Mouse (Mus musculus): Measurements from ENCODE around the gene Ssbp4. TPM values are rescaled to one million over a fixed set of nuclear protein-coding genes. Genes with fewer than 3 reads are reported as not detected.
A peak's percentile ranks its signal among the peaks of the same experiment; 100 is the strongest.

Ssbp4 gene
- polyA plus RNA-seq, 1 experiment from 2014 or later = 145 TPM

- H3K27ac ChIP-seq = 0 out of 2 replicates have a peak overlapping the region, but pooled peaks have one; percentile 18
These were observed 50.3 kb downstream of the Ssbp4 start for GRCm38 (mm10) chr8:70558334-70558733.

GRCm38 (mm10) chr8:70555079-70555747 lies 53.5 kb downstream of the Ssbp4 start:
- 87% methylated on average over 4 of the region's 4 CpGs for WGBS
- Histone ChIP-seq H3K4me2 (no peak overlapping the region), H3K9ac (no peak overlapping the region), H3K4me3 (replicated peaks) (no peak overlapping the region), H3K4me1 (peaks cover 51% of the 10 kb centered on the region), H3K9me3 (replicated peaks) (no peaks in the 10 kb centered on the region), H3K27me3 (no peaks in the 10 kb centered on the region), H3K27ac (no peak overlapping the region), H3K36me3 (0 out of 2 replicates have a peak, but pooled peaks cover 6% of the 10 kb centered on the region)
- ATAC-seq (replicated peaks; ENCODE audit: low FRiP score) = no peak

More at GRCm38 (mm10) chr8:70558334-70558733, 50.3 kb downstream of the Ssbp4 start:
- Histone ChIP-seq H3K36me3 (0 out of 2 replicates have a peak, but pooled peaks cover 6% of the 10 kb centered on the region), H3K27me3 (no peaks in the 10 kb centered on the region), H3K9me3 (replicated peaks) (no peaks in the 10 kb centered on the region), H3K9ac (no peak overlapping the region), H3K4me1 (peaks cover 56% of the 10 kb centered on the region), H3K4me3 (replicated peaks) (no peak overlapping the region), H3K4me2 (no peak overlapping the region)
- WGBS = 61% methylated on average over 4 of the region's 4 CpGs
- no peak for ATAC-seq (replicated peaks; ENCODE audit: low FRiP score)

DNA sequence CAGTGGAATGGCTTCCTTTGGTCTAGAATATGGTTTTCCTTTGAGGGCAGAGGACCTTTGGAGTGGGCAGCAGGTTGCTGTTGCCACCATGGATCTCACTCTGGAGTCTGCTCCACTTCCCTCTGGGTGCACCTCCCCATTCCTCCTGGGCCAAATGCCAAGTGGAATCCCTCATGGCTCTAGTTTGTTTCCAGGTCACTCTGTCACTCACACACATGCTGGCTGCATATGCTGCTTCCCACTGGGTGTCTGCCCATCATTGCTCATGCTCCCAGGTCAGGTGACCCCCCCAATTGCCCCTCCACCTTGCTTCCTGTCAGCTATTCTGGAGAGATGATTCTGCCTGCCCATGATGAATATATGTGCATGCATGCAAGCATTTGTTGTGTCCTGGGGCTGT lies 54.9 kb downstream of the Ssbp4 start:
- H3K4me3 ChIP-seq (replicated peaks) = no peak overlapping the region
- peaks cover 41% of the 10 kb centered on the region for H3K4me1 ChIP-seq
- H3K27me3 ChIP-seq = no peaks in the 10 kb centered on the region
- no peak for ATAC-seq (replicated peaks; ENCODE audit: low FRiP score)
- no peak overlapping the region for H3K4me2 ChIP-seq
- H3K9ac ChIP-seq = no peak overlapping the region
- H3K36me3 ChIP-seq = 0 out of 2 replicates have a peak, but pooled peaks cover 8% of the 10 kb centered on the region
- H3K9me3 ChIP-seq (replicated peaks) = no peaks in the 10 kb centered on the region
- peak overlapping the region; percentile 37 for H3K27ac ChIP-seq

DNA sequence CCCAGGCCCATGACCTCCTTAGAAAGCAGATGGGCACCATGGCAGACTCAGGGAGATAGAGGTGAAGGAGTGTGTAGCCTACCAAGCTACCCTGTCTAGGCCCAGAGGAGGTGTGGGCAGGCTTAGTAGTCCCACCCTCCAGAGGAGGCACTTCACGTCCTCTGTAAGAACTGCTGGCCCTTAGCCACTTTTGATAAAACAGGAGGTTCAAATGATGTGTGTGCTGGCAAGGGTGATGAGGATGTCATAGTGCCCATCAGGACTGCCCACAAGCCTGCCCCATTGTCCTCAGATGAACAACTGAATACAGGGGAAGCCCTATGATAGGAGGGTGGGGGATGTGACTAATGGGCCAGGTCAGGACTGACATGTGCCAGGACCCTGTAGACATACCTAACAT lies 55.8 kb downstream of the Ssbp4 start:
- 38% methylated on average over 1 of the region's 1 CpGs for WGBS
- H3K27ac ChIP-seq = peak overlapping the region; percentile 32; the same call in 1 of the 2 replicates
- 0 out of 2 replicates have a peak, but pooled peaks have one; percentile 20 for ATAC-seq (replicated peaks; ENCODE audit: low FRiP score)

DNA sequence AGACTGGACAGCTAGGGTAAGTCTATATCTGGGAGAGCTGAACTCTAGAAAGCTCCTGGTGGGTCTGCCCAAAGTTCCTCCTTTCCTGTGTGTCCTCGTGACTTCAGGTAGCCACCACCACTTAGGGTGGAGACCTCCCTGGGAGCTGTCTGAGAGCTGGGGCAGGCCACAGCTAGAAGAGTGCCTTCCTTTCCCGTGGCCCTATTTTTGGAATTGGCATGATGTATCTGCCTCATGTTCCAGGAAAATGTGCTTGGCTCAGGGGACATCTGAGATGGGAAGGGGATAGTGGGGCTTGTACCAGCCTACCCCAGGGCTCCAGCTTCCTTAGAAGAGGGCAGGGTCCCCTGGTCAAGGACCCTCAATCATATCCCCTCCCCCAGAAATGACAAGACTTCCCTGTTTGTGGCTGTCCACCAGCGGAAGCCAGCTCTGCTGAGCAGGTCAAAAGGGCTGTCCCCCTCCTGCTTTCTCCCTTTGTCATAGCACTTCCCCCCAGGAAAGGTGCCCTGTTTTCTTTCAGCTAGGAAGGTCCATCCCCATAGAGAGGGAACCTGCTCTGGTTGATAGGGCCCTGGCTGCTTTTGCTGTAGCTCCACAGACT lies 57.0 kb downstream of the Ssbp4 start:
- H3K27ac ChIP-seq = peak overlapping the region; percentile 7; the same call in 1 of the 2 replicates
- no peaks in the 10 kb centered on the region for H3K9me3 ChIP-seq (replicated peaks)
- H3K4me2 ChIP-seq = no peak overlapping the region
- H3K36me3 ChIP-seq = 0 out of 2 replicates have a peak, but pooled peaks cover 2% of the 10 kb centered on the region
- no peak for ATAC-seq (replicated peaks; ENCODE audit: low FRiP score)
- no peak overlapping the region for H3K4me3 ChIP-seq (replicated peaks)
- whole genome bisulfite sequencing = 38% methylated on average over 3 of the region's 3 CpGs
- no peaks in the 10 kb centered on the region for H3K27me3 ChIP-seq
- H3K4me1 ChIP-seq = peaks cover 42% of the 10 kb centered on the region
- no peak overlapping the region for H3K9ac ChIP-seq

More for the DNA sequence above, 55.8 kb downstream of the Ssbp4 start:
- Histone ChIP-seq H3K27me3 (no peaks in the 10 kb centered on the region), H3K4me1 (peaks cover 38% of the 10 kb centered on the region), H3K4me3 (replicated peaks) (no peak overlapping the region), H3K9ac (no peak overlapping the region), H3K9me3 (replicated peaks) (no peaks in the 10 kb centered on the region), H3K4me2 (no peak overlapping the region), H3K36me3 (0 out of 2 replicates have a peak, but pooled peaks cover 8% of the 10 kb centered on the region)

- Histone ChIP-seq H3K4me3 (replicated peaks) (no peak overlapping the region), H3K4me1 (peaks cover 48% of the 10 kb centered on the region), H3K4me2 (no peak overlapping the region), H3K27ac (no peak overlapping the region), H3K9ac (no peak overlapping the region), H3K36me3 (0 out of 2 replicates have a peak, but pooled peaks cover 2% of the 10 kb centered on the region), H3K9me3 (replicated peaks) (no peaks in the 10 kb centered on the region), H3K27me3 (no peaks in the 10 kb centered on the region)
- 89% methylated on average over 10 of the region's 10 CpGs for WGBS
- ATAC-seq (replicated peaks; ENCODE audit: low FRiP score) = no peak
These were observed 59.1 kb downstream of the Ssbp4 start for GRCm38 (mm10) chr8:70549412-70550184.

- no peak overlapping the region for H3K9ac ChIP-seq
- H3K4me2 ChIP-seq = no peak overlapping the region
- no peaks in the 10 kb centered on the region for H3K9me3 ChIP-seq (replicated peaks)
- H3K4me3 ChIP-seq (replicated peaks) = no peak overlapping the region
- 0 out of 2 replicates have a peak, but pooled peaks cover 2% of the 10 kb centered on the region for H3K36me3 ChIP-seq
- no peaks in the 10 kb centered on the region for H3K27me3 ChIP-seq
- H3K27ac ChIP-seq = no peak overlapping the region
- peaks cover 44% of the 10 kb centered on the region for H3K4me1 ChIP-seq
- no peak for ATAC-seq (replicated peaks; ENCODE audit: low FRiP score)
- WGBS = 91% methylated on average over 6 of the region's 6 CpGs
These were observed 60.9 kb downstream of the Ssbp4 start for GRCm38 (mm10) chr8:70547762-70548161.

Other genes starting within 250 kb of the Ssbp4 start
- gene Comp, start 235.3 kb downstream of the Ssbp4 start, polyA plus RNA-seq (2015; fragmentation: Nextera tagmentation; extraction: Ambion mirVana) = 0.40 and 1.5 TPM in 2 replicates
- 17.9 and 21.0 TPM in 2 replicates for gene Crtc1, start 169.3 kb downstream of the Ssbp4 start, polyA plus RNA-seq (2015; fragmentation: Nextera tagmentation; extraction: Ambion mirVana)
- 20.0 and 23.5 TPM in 2 replicates for gene Klhl26, start 131.9 kb downstream of the Ssbp4 start, polyA plus RNA-seq (2015; fragmentation: Nextera tagmentation; extraction: Ambion mirVana)
- gene Tmem59l, start 121.5 kb downstream of the Ssbp4 start, polyA plus RNA-seq (2015; fragmentation: Nextera tagmentation; extraction: Ambion mirVana) = 5.9 and 6.0 TPM in 2 replicates
- gene Crlf1, start 115.7 kb downstream of the Ssbp4 start, polyA plus RNA-seq (2015; fragmentation: Nextera tagmentation; extraction: Ambion mirVana) = 21.1 and 24.1 TPM in 2 replicates
- 128 and 133 TPM in 2 replicates for gene Rex1bd, start 102.1 kb downstream of the Ssbp4 start, polyA plus RNA-seq (2015; fragmentation: Nextera tagmentation; extraction: Ambion mirVana)
- gene Uba52, start 98.1 kb downstream of the Ssbp4 start, polyA plus RNA-seq (2015; fragmentation: Nextera tagmentation; extraction: Ambion mirVana) = 954 and 1,022 TPM in 2 replicates
- 295 and 322 TPM in 2 replicates for gene Fkbp8, start 81.1 kb downstream of the Ssbp4 start, polyA plus RNA-seq (2015; fragmentation: Nextera tagmentation; extraction: Ambion mirVana)
- gene Kxd1, start 80.9 kb downstream of the Ssbp4 start, polyA plus RNA-seq (2015; fragmentation: Nextera tagmentation; extraction: Ambion mirVana) = 58.5 and 64.5 TPM in 2 replicates
- gene Ell, start 69.4 kb downstream of the Ssbp4 start, polyA plus RNA-seq (2015; fragmentation: Nextera tagmentation; extraction: Ambion mirVana) = 20.3 and 23.8 TPM in 2 replicates
- 180 and 198 TPM in 2 replicates for gene Isyna1, start 14.5 kb downstream of the Ssbp4 start, polyA plus RNA-seq (2015; fragmentation: Nextera tagmentation; extraction: Ambion mirVana)
- gene Lrrc25, start 7.3 kb upstream of the Ssbp4 start, polyA plus RNA-seq (2015; fragmentation: Nextera tagmentation; extraction: Ambion mirVana) = 2.5 TPM in 2 replicates
- 0.46 and 0.77 TPM in 2 replicates for gene Gdf15, start 23.6 kb upstream of the Ssbp4 start, polyA plus RNA-seq (2015; fragmentation: Nextera tagmentation; extraction: Ambion mirVana)
- 65.5 and 75.3 TPM in 2 replicates for gene Pgpep1, start 51.5 kb upstream of the Ssbp4 start, polyA plus RNA-seq (2015; fragmentation: Nextera tagmentation; extraction: Ambion mirVana)
- 291 and 295 TPM in 2 replicates for gene Lsm4, start 64.4 kb upstream of the Ssbp4 start, polyA plus RNA-seq (2015; fragmentation: Nextera tagmentation; extraction: Ambion mirVana)
- 59.9 and 68.1 TPM in 2 replicates for gene Jund, start 90.1 kb upstream of the Ssbp4 start, polyA plus RNA-seq (2015; fragmentation: Nextera tagmentation; extraction: Ambion mirVana)
- gene Iqcn, start 94.6 kb upstream of the Ssbp4 start, polyA plus RNA-seq (2015; fragmentation: Nextera tagmentation; extraction: Ambion mirVana) = 0.03 and 0.09 TPM in 2 replicates
- 0.55 and 0.83 TPM in 2 replicates for gene Gm3336, start 109.7 kb upstream of the Ssbp4 start, polyA plus RNA-seq (2015; fragmentation: Nextera tagmentation; extraction: Ambion mirVana)
- gene Pde4c, start 114.8 kb upstream of the Ssbp4 start, polyA plus RNA-seq (2015; fragmentation: Nextera tagmentation; extraction: Ambion mirVana) = 7.6 and 9.4 TPM in 2 replicates
- gene Rab3a, start 145.8 kb upstream of the Ssbp4 start, polyA plus RNA-seq (2015; fragmentation: Nextera tagmentation; extraction: Ambion mirVana) = 15.5 and 18.6 TPM in 2 replicates
- gene Mpv17l2, start 152.1 kb upstream of the Ssbp4 start, polyA plus RNA-seq (2015; fragmentation: Nextera tagmentation; extraction: Ambion mirVana) = 46.1 and 48.1 TPM in 2 replicates
- 58.0 and 66.9 TPM in 2 replicates for gene Pik3r2, start 167.8 kb upstream of the Ssbp4 start, polyA plus RNA-seq (2015; fragmentation: Nextera tagmentation; extraction: Ambion mirVana)
- 12.9 and 18.1 TPM in 2 replicates for gene Mast3, start 196.2 kb upstream of the Ssbp4 start, polyA plus RNA-seq (2015; fragmentation: Nextera tagmentation; extraction: Ambion mirVana)
- 0.09 and 0.12 TPM in 2 replicates for gene Il12rb1, start 199.6 kb upstream of the Ssbp4 start, polyA plus RNA-seq (2015; fragmentation: Nextera tagmentation; extraction: Ambion mirVana)
- gene Arrdc2, start 230.8 kb upstream of the Ssbp4 start, polyA plus RNA-seq (2015; fragmentation: Nextera tagmentation; extraction: Ambion mirVana) = 5.0 and 6.5 TPM in 2 replicates

All from kidney, embryonic 15.5 days (tissue).